Mouse (Mus musculus): Measurements from ENCODE around the gene 5730455P16Rik. TPM values are rescaled to one million over a fixed set of nuclear protein-coding genes. Genes with fewer than 3 reads are reported as not detected.

5730455P16Rik gene
- total and polyA plus RNA-seq, 3 experiments: 12.7 to 19.7 (median 15.0) TPM

- no peak overlapping the region for H3K4me2 ChIP-seq (ENCODE audit: insufficient read depth, low read depth, poor library complexity, severe bottlenecking)
- in situ Hi-C loops (cut with MboI; ENCODE audit: low pct_ligation_motif_present, low pct_unique_long_range_greater_than_20kb, low sequenced_read_pairs): no loop called here
- TF ChIP-seq RAD21 (IDR thresholded peaks at IDR 0.05; ENCODE audit: low read depth, low read length): no peak
- no peak for TF ChIP-seq MAX (IDR thresholded peaks at IDR 0.05; ENCODE audit: low read length)
- TF ChIP-seq MAFK (IDR thresholded peaks at IDR 0.05; ENCODE audit: insufficient replicate concordance, low read length): no peak
- no peak for TF ChIP-seq USF2 (conservative IDR thresholded peaks at IDR 0.05; ENCODE audit: low read depth, low read length)
- no peak for TF ChIP-seq CTCF (conservative IDR thresholded peaks at IDR 0.05 in 1 of 2, IDR thresholded peaks at IDR 0.05 in 1 of 2; ENCODE audit: low read depth in 2 of 2, low read length in 2 of 2)
- TF ChIP-seq POLR2AphosphoS2 (IDR thresholded peaks at IDR 0.05; ENCODE audit: low read depth, low read length): no peak
- no peak for TF ChIP-seq UBTF (IDR thresholded peaks at IDR 0.05; ENCODE audit: low read depth, low read length)
- no peak for TF ChIP-seq SMC3 (IDR thresholded peaks at IDR 0.05; ENCODE audit: low read depth, low read length)
- no peak for TF ChIP-seq SIN3A (IDR thresholded peaks at IDR 0.05; ENCODE audit: low read length)
- TF ChIP-seq ZC3H11A (IDR thresholded peaks at IDR 0.05; ENCODE audit: low read depth, low read length): no peak
- no peaks in the 10 kb centered on the region for H3K36me3 ChIP-seq (replicated peaks in 1 of 2; ENCODE audit: control insufficient read depth in 1 of 2, insufficient read depth in 1 of 2, low read length in 1 of 2)
- H3K4me1 ChIP-seq (ENCODE audit: control insufficient read depth in 1 of 2, insufficient read depth in 2 of 2): no peaks in the 10 kb centered on the region
- no peak for DNase-seq (ENCODE audit: extremely low read depth)
- H3K27me3 ChIP-seq (replicated peaks): peaks cover 50% of the 10 kb centered on the region
- H3K27ac ChIP-seq (ENCODE audit: insufficient read depth, low read depth): no peak overlapping the region
- no peaks in the 10 kb centered on the region for H3K9me3 ChIP-seq (replicated peaks; ENCODE audit: low read length)
- no peak overlapping the region for H3K4me3 ChIP-seq (replicated peaks in 1 of 3; ENCODE audit: low read depth in 2 of 3, low read length in 2 of 3, poor library complexity in 1 of 3)
- dilution Hi-C loops (cut with MboI; ENCODE audit: extremely low pct_ligation_motif_present, extremely low pct_unique_long_range_greater_than_20kb, low sequenced_read_pairs): no loop called here
- no peaks in the 10 kb centered on the region for H3K79me2 ChIP-seq (replicated peaks; ENCODE audit: control insufficient read depth, extremely low read depth, insufficient read depth, poor library complexity, severe bottlenecking)
- no peak overlapping the region for H3K9ac ChIP-seq (ENCODE audit: insufficient read depth, low read depth)
These were observed 61.8 kb downstream of the 5730455P16Rik start for GRCm38 (mm10) chr11:80315743-80316639.

DNA sequence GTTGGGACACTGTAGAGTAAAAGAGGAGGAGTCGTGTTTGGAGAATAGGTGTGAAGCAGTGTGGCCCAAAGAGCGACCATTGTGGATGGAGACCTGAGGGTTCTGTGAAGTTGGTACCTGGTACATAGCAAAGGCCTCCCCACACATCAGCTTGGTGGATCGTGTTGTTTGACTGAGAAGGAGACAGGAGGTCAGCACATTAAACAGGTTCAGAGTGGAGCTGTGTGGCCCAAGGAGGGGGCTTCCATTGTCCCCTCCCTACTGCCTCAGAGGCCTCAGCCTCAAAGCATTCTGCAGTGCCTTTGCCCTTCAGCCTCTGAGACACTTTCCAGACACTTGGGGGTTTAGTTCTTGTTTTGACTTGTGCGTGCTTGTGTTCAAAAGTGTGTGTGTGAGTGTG is 63.9 kb downstream of the 5730455P16Rik start:
- H3K79me2 ChIP-seq (replicated peaks; ENCODE audit: control insufficient read depth, extremely low read depth, insufficient read depth, poor library complexity, severe bottlenecking): no peaks in the 10 kb centered on the region
- H3K4me2 ChIP-seq (ENCODE audit: insufficient read depth, low read depth, poor library complexity, severe bottlenecking): no peak overlapping the region
- no peaks in the 10 kb centered on the region for H3K4me1 ChIP-seq (ENCODE audit: control insufficient read depth in 1 of 2, insufficient read depth in 2 of 2)
- no peak overlapping the region for H3K27ac ChIP-seq (ENCODE audit: insufficient read depth, low read depth)
- H3K4me3 ChIP-seq (replicated peaks in 1 of 3; ENCODE audit: low read depth in 2 of 3, low read length in 2 of 3, poor library complexity in 1 of 3): no peak overlapping the region
- H3K36me3 ChIP-seq (replicated peaks in 1 of 2; ENCODE audit: control insufficient read depth in 1 of 2, insufficient read depth in 1 of 2, low read length in 1 of 2): no peaks in the 10 kb centered on the region
- no peak overlapping the region for H3K9ac ChIP-seq (ENCODE audit: insufficient read depth, low read depth)
- in situ Hi-C loops (cut with MboI; ENCODE audit: low pct_ligation_motif_present, low pct_unique_long_range_greater_than_20kb, low sequenced_read_pairs) (no loop called here), dilution Hi-C loops (cut with MboI; ENCODE audit: extremely low pct_ligation_motif_present, extremely low pct_unique_long_range_greater_than_20kb, low sequenced_read_pairs) (no loop called here)
- H3K27me3 ChIP-seq (replicated peaks): peaks cover 67% of the 10 kb centered on the region
- H3K9me3 ChIP-seq (replicated peaks; ENCODE audit: low read length): no peaks in the 10 kb centered on the region
- TF ChIP-seq USF2 (conservative IDR thresholded peaks at IDR 0.05; ENCODE audit: low read depth, low read length) (no peak), HCFC1 (IDR thresholded peaks at IDR 0.05; ENCODE audit: low read depth, low read length) (no peak), UBTF (IDR thresholded peaks at IDR 0.05; ENCODE audit: low read depth, low read length) (no peak), ZNF384 (IDR thresholded peaks at IDR 0.05; ENCODE audit: low read depth, low read length) (no peak), RAD21 (IDR thresholded peaks at IDR 0.05; ENCODE audit: low read depth, low read length) (no peak), PAX5 (IDR thresholded peaks at IDR 0.05; ENCODE audit: low read length) (no peak)
- no peak for DNase-seq (ENCODE audit: extremely low read depth)

Measured in CH12.LX (cell line).